Mouse (Mus musculus) T-cell, adult 2 months (primary cell): ENCODE results near the gene Tspan32.
A peak's percentile ranks its signal among the peaks of the same experiment; 100 is the strongest.

Source experiments
- DNase-seq: peaks from one replicate; pipeline ENCODE4 v3.0.0; 2022; ENCODE audit warnings: low spot score

The Tspan32 gene

GRCm38 (mm10) chr7:143007599-143008369 is 2.9 kb downstream of the Tspan32 start:
- DNase-seq, result peak; percentile 89

- DNase-seq, result peak; percentile 80
Observed at GRCm38 (mm10) chr7:143008370-143008926, 3.6 kb downstream of the Tspan32 start.

GRCm38 (mm10) chr7:143008996-143009665 is 4.3 kb downstream of the Tspan32 start:
- no peak for DNase-seq

- DNase-seq, result peak; percentile 67
Observed at GRCm38 (mm10) chr7:143009996-143010395, 5.2 kb downstream of the Tspan32 start.

GRCm38 (mm10) chr7:143011226-143011625 is 6.4 kb downstream of the Tspan32 start:
- no peak for DNase-seq

- DNase-seq, result no peak
Observed at GRCm38 (mm10) chr7:143012230-143012875, 7.5 kb downstream of the Tspan32 start.

- no peak for DNase-seq
Observed at GRCm38 (mm10) chr7:143013420-143014178, 8.8 kb downstream of the Tspan32 start.

GRCm38 (mm10) chr7:143014862-143015659 is 10.2 kb downstream of the Tspan32 start:
- DNase-seq, result no peak

GRCm38 (mm10) chr7:143015755-143016423 is 11.0 kb downstream of the Tspan32 start:
- no peak for DNase-seq

GRCm38 (mm10) chr7:143016424-143017142 is 11.7 kb downstream of the Tspan32 start:
- no peak for DNase-seq

GRCm38 (mm10) chr7:143017181-143017580 is 12.3 kb downstream of the Tspan32 start:
- DNase-seq, result no peak

- no peak for DNase-seq
Observed at GRCm38 (mm10) chr7:143020040-143020439, 15.2 kb downstream of the Tspan32 start.

- no peak for DNase-seq
Observed at GRCm38 (mm10) chr7:143020764-143021163, 15.9 kb downstream of the Tspan32 start.

- DNase-seq, result no peak
Observed at GRCm38 (mm10) chr7:143021356-143022164, 16.7 kb downstream of the Tspan32 start.

GRCm38 (mm10) chr7:143023499-143023898 is 18.7 kb downstream of the Tspan32 start:
- no peak for DNase-seq

GRCm38 (mm10) chr7:143024293-143024692 is 19.4 kb downstream of the Tspan32 start:
- DNase-seq, result no peak

GRCm38 (mm10) chr7:143025496-143025895 is 20.6 kb downstream of the Tspan32 start:
- DNase-seq, result no peak

GRCm38 (mm10) chr7:143027196-143027595 is 22.4 kb downstream of the Tspan32 start:
- no peak for DNase-seq

GRCm38 (mm10) chr7:143031816-143032215 is 27.0 kb downstream of the Tspan32 start:
- no peak for DNase-seq
